Mouse (Mus musculus): ENCODE results near the gene Lce1m. TPM values are rescaled to one million over a fixed set of nuclear protein-coding genes. Genes with fewer than 3 reads are reported as not detected.

Lce1m gene
- polyA plus RNA-seq, 1 experiment from 2014 or later, result not detected

DNA sequence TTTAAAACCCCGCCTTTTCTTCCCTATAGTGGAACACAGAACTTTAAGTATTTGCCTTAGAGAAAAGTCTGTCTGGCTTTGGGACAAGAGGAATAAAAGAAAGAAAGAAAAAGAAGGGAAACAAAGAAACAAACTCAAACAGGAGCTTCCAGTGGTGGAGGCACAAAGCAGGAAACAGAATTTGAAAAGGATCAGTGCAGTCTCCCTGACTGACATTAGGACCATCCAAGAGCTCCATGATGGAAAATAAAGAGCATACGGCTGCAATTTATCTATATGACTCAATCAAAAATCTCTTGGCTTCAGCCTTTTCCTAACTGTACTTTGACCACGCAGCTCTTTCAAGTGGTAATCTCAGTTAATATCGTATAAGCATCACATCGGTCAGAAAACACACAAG is 4.0 kb downstream of the Lce1m start:
- Histone ChIP-seq H3K4me1 (ENCODE audit: control insufficient read depth, insufficient read depth, low read depth, low read length) (no peaks in the 10 kb centered on the region), H3K9ac (ENCODE audit: low read depth, low read length) (peak overlapping the region; percentile 73), H3K27me3 (replicated peaks; ENCODE audit: control insufficient read depth, insufficient read depth, low read length) (0 out of 2 replicates have a peak, but pooled peaks cover 2% of the 10 kb centered on the region), H3K27ac (ENCODE audit: low read depth, low read length) (no peak overlapping the region), H3K9me3 (ENCODE audit: control insufficient read depth, low read length) (no peaks in the 10 kb centered on the region), H3K4me3 (ENCODE audit: low read length) (peak overlapping the region; percentile 61), H3K36me3 (ENCODE audit: control insufficient read depth, insufficient read depth, low read length) (no peaks in the 10 kb centered on the region), H3K4me2 (ENCODE audit: low read length) (peak overlapping the region; percentile 92)
- WGBS, result 18% methylated on average over 5 of the region's 5 CpGs
- ATAC-seq, result peak; percentile 44; the same call in 1 of the 2 replicates

DNA sequence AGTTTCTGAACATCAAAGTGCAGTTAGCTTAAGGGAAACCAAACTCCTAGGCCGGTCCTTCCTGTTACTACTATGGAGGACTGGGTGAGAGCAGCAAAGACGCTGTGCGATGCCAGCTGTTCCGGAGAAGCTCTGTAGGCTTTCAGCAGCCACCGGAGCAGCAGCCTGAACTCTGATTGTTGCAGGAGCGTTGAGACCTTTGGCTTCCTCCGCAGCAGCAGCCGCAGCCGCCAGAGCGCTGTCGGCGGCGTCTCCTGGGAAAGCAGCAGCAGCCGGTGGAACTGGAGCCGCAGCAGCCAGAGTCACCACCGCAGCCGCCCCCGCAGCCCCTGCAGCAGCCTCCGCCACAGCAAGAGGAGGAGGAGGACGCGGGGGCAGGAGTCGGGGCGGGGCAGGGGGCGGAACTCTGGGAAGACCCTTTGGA is 4.5 kb downstream of the Lce1m start:
- H3K36me3 ChIP-seq (ENCODE audit: control insufficient read depth, insufficient read depth, low read length), result no peaks in the 10 kb centered on the region
- H3K4me3 ChIP-seq (ENCODE audit: low read length), result peak overlapping the region; percentile 61
- peak overlapping the region; percentile 92 for H3K4me2 ChIP-seq (ENCODE audit: low read length)
- H3K27me3 ChIP-seq (replicated peaks; ENCODE audit: control insufficient read depth, insufficient read depth, low read length), result 0 out of 2 replicates have a peak, but pooled peaks cover 2% of the 10 kb centered on the region
- peak overlapping the region; percentile 73 for H3K9ac ChIP-seq (ENCODE audit: low read depth, low read length)
- H3K9me3 ChIP-seq (ENCODE audit: control insufficient read depth, low read length), result no peaks in the 10 kb centered on the region
- no peaks in the 10 kb centered on the region for H3K4me1 ChIP-seq (ENCODE audit: control insufficient read depth, insufficient read depth, low read depth, low read length)
- peak overlapping the region; percentile 36; the same call in 1 of the 2 replicates for H3K27ac ChIP-seq (ENCODE audit: low read depth, low read length)
- under 1% methylated on average over 24 of the region's 24 CpGs for WGBS
- peak; percentile 93 for ATAC-seq

DNA sequence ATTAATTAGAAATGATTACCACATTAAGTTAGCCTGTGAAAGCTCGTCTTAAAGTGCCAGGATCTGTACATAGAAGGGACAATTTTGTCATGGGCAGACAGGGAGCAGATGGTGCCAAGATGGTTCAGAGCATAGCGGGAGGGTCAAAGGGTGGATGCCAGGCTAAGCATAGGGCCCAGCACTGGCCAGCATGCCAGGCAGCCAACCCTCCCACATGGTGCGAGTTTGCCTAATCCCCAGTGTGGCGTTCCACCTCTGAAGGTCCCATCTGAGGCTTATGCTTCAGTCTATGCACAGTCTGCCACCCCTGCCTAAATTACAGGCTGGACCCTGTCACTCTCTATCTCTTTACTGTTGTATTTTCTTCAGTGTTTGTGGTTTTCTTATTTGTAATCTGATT is 16.0 kb downstream of the Lce1m start:
- Histone ChIP-seq H3K4me3 (ENCODE audit: low read length) (no peak overlapping the region), H3K27ac (ENCODE audit: low read depth, low read length) (no peak overlapping the region), H3K9ac (ENCODE audit: low read depth, low read length) (no peak overlapping the region), H3K4me1 (ENCODE audit: control insufficient read depth, insufficient read depth, low read depth, low read length) (no peaks in the 10 kb centered on the region), H3K4me2 (ENCODE audit: low read length) (no peak overlapping the region), H3K9me3 (ENCODE audit: control insufficient read depth, low read length) (no peaks in the 10 kb centered on the region), H3K36me3 (ENCODE audit: control insufficient read depth, insufficient read depth, low read length) (no peaks in the 10 kb centered on the region), H3K27me3 (replicated peaks; ENCODE audit: control insufficient read depth, insufficient read depth, low read length) (no peaks in the 10 kb centered on the region)
- ATAC-seq, result peak; percentile 34; the same call in 1 of the 2 replicates
- 68% methylated on average over 4 of the region's 4 CpGs for WGBS

DNA sequence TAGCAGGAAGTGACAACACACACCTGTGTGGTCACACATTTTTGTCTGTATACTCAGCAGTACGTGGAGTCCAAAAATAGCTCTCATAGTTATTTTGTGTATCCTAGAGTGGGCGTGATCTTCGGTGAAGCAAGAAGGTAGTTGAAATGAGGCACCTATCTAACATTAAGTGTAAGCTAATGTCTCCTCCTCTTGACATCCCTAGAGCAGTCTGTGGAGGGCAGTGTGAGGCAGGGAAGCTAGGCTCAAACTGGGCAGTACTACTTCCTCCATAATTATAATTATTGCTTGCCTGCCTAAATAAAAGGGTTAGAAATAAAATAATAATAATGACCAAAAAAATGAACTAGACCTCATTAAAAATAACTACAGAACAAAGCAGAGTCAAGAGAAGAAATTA is 18.2 kb downstream of the Lce1m start:
- 87% methylated on average over 3 of the region's 3 CpGs for WGBS
- ATAC-seq, result no peak
- Histone ChIP-seq H3K27ac (ENCODE audit: low read depth, low read length) (no peak overlapping the region), H3K4me1 (ENCODE audit: control insufficient read depth, insufficient read depth, low read depth, low read length) (no peaks in the 10 kb centered on the region), H3K27me3 (replicated peaks; ENCODE audit: control insufficient read depth, insufficient read depth, low read length) (no peaks in the 10 kb centered on the region), H3K4me2 (ENCODE audit: low read length) (no peak overlapping the region), H3K4me3 (ENCODE audit: low read length) (no peak overlapping the region), H3K9ac (ENCODE audit: low read depth, low read length) (no peak overlapping the region), H3K36me3 (ENCODE audit: control insufficient read depth, insufficient read depth, low read length) (no peaks in the 10 kb centered on the region), H3K9me3 (ENCODE audit: control insufficient read depth, low read length) (no peaks in the 10 kb centered on the region)

DNA sequence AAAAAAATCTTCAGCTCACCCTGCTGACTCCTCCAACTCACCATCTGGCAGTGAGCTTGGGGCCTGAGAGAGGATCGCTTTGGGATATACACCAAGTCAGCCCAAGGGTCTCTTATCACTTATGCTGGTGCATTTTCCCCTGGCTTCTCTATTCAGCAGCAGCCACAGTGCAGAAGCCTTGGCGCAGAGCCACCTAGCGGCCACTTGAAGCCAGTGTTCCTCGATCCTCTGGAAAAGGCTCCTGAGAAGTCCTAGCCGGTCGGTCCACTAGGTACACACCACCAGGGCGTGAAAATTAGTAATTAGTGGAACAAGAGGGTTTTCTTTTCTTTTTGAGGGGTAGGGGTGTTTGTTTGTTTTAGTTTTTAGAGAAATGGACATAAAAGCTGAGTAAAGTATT is 20.2 kb downstream of the Lce1m start:
- peak; percentile 91 for ATAC-seq
- WGBS, result 8% methylated on average over 7 of the region's 7 CpGs

DNA sequence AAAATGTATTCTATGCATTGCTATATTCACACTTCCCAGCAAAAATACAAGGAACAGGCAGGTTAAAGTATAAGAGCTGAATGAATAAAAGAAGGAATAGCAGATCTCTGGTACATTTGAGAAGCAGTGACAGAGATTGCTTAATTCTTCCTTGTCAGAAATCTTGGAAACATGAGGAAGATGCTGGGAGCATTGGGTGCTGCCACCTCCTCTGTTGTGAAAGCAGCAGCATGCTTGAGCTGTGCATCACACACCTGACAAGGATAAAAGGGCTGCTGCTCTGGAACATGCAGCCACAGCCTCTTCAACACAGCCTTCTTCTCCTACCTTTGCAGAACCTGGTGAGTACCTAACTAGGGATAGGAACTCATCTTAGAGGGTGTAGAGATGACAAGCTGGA is 26.9 kb downstream of the Lce1m start, which contains the start of gene Lce3f:
Lce3f (plus strand) TSS at position 301 of the 400 bp plus-strand sequence.
- no peak within 1 kb of the TSS for H3K4me2 ChIP-seq (ENCODE audit: low read length)
- H3K27ac ChIP-seq (ENCODE audit: low read depth, low read length), result no peak within 1 kb of the TSS
- H3K4me1 ChIP-seq (ENCODE audit: control insufficient read depth, insufficient read depth, low read depth, low read length), result no peaks in the 10 kb centered on the region
- no peaks in the 10 kb centered on the region for H3K9me3 ChIP-seq (ENCODE audit: control insufficient read depth, low read length)
- no peak within 1 kb of the TSS for H3K9ac ChIP-seq (ENCODE audit: low read depth, low read length)
- H3K27me3 ChIP-seq (replicated peaks; ENCODE audit: control insufficient read depth, insufficient read depth, low read length), result no peaks in the 10 kb centered on the region
- no peak within 1 kb of the TSS for H3K4me3 ChIP-seq (ENCODE audit: low read length)
- ATAC-seq, result no peak
- H3K36me3 ChIP-seq (ENCODE audit: control insufficient read depth, insufficient read depth, low read length), result no peaks in the 10 kb centered on the region

More for the DNA sequence above, 20.2 kb downstream of the Lce1m start:
- Histone ChIP-seq H3K4me2 (ENCODE audit: low read length) (no peak overlapping the region), H3K36me3 (ENCODE audit: control insufficient read depth, insufficient read depth, low read length) (no peaks in the 10 kb centered on the region), H3K27ac (ENCODE audit: low read depth, low read length) (no peak overlapping the region), H3K27me3 (replicated peaks; ENCODE audit: control insufficient read depth, insufficient read depth, low read length) (no peaks in the 10 kb centered on the region), H3K4me3 (ENCODE audit: low read length) (no peak overlapping the region), H3K4me1 (ENCODE audit: control insufficient read depth, insufficient read depth, low read depth, low read length) (no peaks in the 10 kb centered on the region), H3K9me3 (ENCODE audit: control insufficient read depth, low read length) (no peaks in the 10 kb centered on the region), H3K9ac (ENCODE audit: low read depth, low read length) (no peak overlapping the region; the same call in 1 of the 2 replicates)

DNA sequence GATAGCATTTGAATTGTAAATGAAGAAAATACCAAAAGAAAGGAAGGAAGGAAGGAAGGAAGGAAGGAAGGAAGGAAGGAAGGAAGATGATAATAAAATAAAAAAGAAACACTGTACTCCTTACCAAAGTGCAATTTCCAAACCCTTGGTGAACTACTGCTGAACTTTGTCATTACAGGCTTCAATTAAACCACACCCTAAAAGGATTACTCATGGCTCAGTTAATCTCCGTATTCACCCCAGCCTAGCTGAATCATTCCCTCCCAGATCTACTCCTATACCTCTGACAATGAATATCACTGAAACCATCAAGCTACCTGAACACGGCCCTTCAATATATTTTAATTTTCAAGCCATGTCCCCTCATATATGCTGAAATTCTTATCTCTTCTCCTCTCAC is 40.4 kb downstream of the Lce1m start:
- H3K4me3 ChIP-seq (ENCODE audit: low read length), result no peak overlapping the region
- H3K9ac ChIP-seq (ENCODE audit: low read depth, low read length), result no peak overlapping the region
- no peak for ATAC-seq
- WGBS, result 79% methylated on average over 2 of the region's 2 CpGs
- H3K27ac ChIP-seq (ENCODE audit: low read depth, low read length), result no peak overlapping the region
- H3K4me1 ChIP-seq (ENCODE audit: control insufficient read depth, insufficient read depth, low read depth, low read length), result no peaks in the 10 kb centered on the region
- no peak overlapping the region for H3K4me2 ChIP-seq (ENCODE audit: low read length)
- H3K9me3 ChIP-seq (ENCODE audit: control insufficient read depth, low read length), result no peaks in the 10 kb centered on the region
- no peaks in the 10 kb centered on the region for H3K27me3 ChIP-seq (replicated peaks; ENCODE audit: control insufficient read depth, insufficient read depth, low read length)
- H3K36me3 ChIP-seq (ENCODE audit: control insufficient read depth, insufficient read depth, low read length), result no peaks in the 10 kb centered on the region

Other genes with a start within 250 kb of the Lce1m start
- gene Lce1i, start 240.2 kb downstream of the Lce1m start, polyA plus RNA-seq (2015; fragmentation: Nextera tagmentation; extraction: Ambion mirVana), result not detected in 2 replicates
- not detected in 2 replicates for gene Lce1j, start 228.5 kb downstream of the Lce1m start, polyA plus RNA-seq (2015; fragmentation: Nextera tagmentation; extraction: Ambion mirVana)
- not detected in 2 replicates for gene Lce1k, start 211.2 kb downstream of the Lce1m start, polyA plus RNA-seq (2015; fragmentation: Nextera tagmentation; extraction: Ambion mirVana)
- gene Kprp, start 191.8 kb downstream of the Lce1m start, polyA plus RNA-seq (2015; fragmentation: Nextera tagmentation; extraction: Ambion mirVana), result not detected in 2 replicates
- not detected in 2 replicates for gene Lce1l, start 167.8 kb downstream of the Lce1m start, polyA plus RNA-seq (2015; fragmentation: Nextera tagmentation; extraction: Ambion mirVana)
- gene 2310050C09Rik, start 148.8 kb downstream of the Lce1m start, polyA plus RNA-seq (2015; fragmentation: Nextera tagmentation; extraction: Ambion mirVana), result not detected in 2 replicates
- not detected in 2 replicates for gene Lce3a, start 92.8 kb downstream of the Lce1m start, polyA plus RNA-seq (2015; fragmentation: Nextera tagmentation; extraction: Ambion mirVana)
- gene Lce3b, start 86.1 kb downstream of the Lce1m start, polyA plus RNA-seq (2015; fragmentation: Nextera tagmentation; extraction: Ambion mirVana), result not detected in 2 replicates
- 0.89 TPM in 1 of 2 replicates, not detected in the other for gene Lce3c, start 74.6 kb downstream of the Lce1m start, polyA plus RNA-seq (2015; fragmentation: Nextera tagmentation; extraction: Ambion mirVana)
- not detected in 2 replicates for gene Lce3d, start 61.7 kb downstream of the Lce1m start, polyA plus RNA-seq (2015; fragmentation: Nextera tagmentation; extraction: Ambion mirVana)
- gene Lce3e, start 52.0 kb downstream of the Lce1m start, polyA plus RNA-seq (2015; fragmentation: Nextera tagmentation; extraction: Ambion mirVana), result not detected in 2 replicates
- not detected in 2 replicates for gene Lce3f, start 26.8 kb downstream of the Lce1m start, polyA plus RNA-seq (2015; fragmentation: Nextera tagmentation; extraction: Ambion mirVana)
- gene Crct1, start 3.4 kb downstream of the Lce1m start, polyA plus RNA-seq (2015; fragmentation: Nextera tagmentation; extraction: Ambion mirVana), result 2.1 and 2.3 TPM in 2 replicates
- gene Gm4858, start 49.8 kb upstream of the Lce1m start, polyA plus RNA-seq (2015; fragmentation: Nextera tagmentation; extraction: Ambion mirVana), result not detected in 2 replicates
- gene Crnn, start 125.7 kb upstream of the Lce1m start, polyA plus RNA-seq (2015; fragmentation: Nextera tagmentation; extraction: Ambion mirVana), result not detected in 2 replicates
- not detected in 2 replicates for gene Flg2, start 178.2 kb upstream of the Lce1m start, polyA plus RNA-seq (2015; fragmentation: Nextera tagmentation; extraction: Ambion mirVana)